ENCODE assay signal across 10 mouse cellular contexts in the genomic region with DNA sequence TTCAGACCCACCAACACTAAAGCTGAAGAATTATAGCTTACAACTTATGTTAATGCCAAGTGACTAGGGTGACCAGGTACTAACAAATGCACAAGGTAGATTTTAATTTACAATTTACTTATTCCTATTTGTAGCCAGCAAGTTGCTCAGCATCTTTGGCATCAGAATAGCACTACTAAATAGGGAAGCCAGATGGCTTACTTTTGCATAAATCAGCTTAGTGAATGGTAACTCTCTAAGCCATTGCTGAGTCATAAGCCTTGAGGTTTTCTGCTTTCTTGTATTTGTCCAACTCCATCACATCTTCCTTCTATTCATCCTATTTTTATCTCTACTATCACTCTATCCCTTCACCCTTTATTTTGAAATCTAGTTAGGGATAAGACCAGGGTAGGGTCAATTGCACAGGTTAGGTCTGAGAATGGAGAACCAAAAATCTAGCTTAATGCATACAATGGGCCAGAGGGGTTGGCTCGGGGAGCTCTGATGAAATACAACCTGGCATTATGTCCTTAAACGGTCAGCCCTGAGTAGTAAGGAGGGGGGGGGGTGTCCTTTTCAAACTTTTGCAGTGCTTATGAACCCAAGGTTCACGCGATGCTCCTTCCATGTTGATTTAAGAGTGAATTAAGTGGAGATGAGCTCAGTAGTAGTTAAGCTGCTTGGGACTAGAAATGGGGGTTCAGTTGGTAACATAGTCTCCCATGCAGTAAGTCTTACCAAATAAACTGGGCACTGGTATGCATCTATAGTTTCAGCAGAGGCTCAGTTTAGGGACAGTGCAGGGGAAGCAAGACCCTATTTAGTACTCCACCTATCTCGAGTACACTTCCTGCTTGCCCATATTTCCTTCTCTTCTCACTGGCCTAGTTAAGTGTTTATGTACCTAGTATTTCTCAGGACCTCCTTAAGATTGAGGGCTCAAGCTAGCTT. TPM values are rescaled to one million over a fixed set of nuclear protein-coding genes. Genes with fewer than 3 reads are reported as not detected.
DNase-seq lines count a peak whose midpoint lies in the region; ATAC-seq and TF ChIP-seq lines count a peak whose summit lies in the region.
"Had no signal": no experiment of that assay in that cellular context is flagged by ENCODE, and none has a peak within 500 bp of the region (broad histone marks: within the 10 kb centered on the region; RNA-seq: fewer than 3 reads in every experiment).

No protein-coding gene starts in this region.

- no peak overlapping the region for H3K4me2 ChIP-seq in forebrain, embryonic 11.5 days (ENCODE audit: low read depth, low read length, severe bottlenecking)
- H3K4me2 ChIP-seq in lung, postnatal 0 days (replicated peaks; ENCODE audit: low read depth, low read length), result no peak overlapping the region
- no peak overlapping the region for H3K4me2 ChIP-seq in intestine, embryonic 16.5 days (ENCODE audit: low read depth, low read length)
- H3K4me2 ChIP-seq in stomach, embryonic 15.5 days, result no peak overlapping the region

- H3K36me3 ChIP-seq in forebrain, embryonic 11.5 days (ENCODE audit: control insufficient read depth, insufficient read depth, low read length), result peaks cover 7% of the 10 kb centered on the region; the same call in 1 of the 2 replicates
- H3K36me3 ChIP-seq in forebrain, embryonic 10.5 days (replicated peaks), result peaks cover 97% of the 10 kb centered on the region
- peaks cover 24% of the 10 kb centered on the region; the same call in 1 of the 2 replicates for H3K36me3 ChIP-seq in lung, postnatal 0 days (ENCODE audit: insufficient read depth, low read length)
- H3K36me3 ChIP-seq in intestine, embryonic 16.5 days (ENCODE audit: control insufficient read depth, insufficient read depth, low read length), result peaks cover 7% of the 10 kb centered on the region; the same call in 1 of the 2 replicates
- peaks cover 62% of the 10 kb centered on the region for H3K36me3 ChIP-seq in stomach, embryonic 15.5 days

- no peak overlapping the region for H3K27ac ChIP-seq in forebrain, embryonic 11.5 days (ENCODE audit: low read depth, low read length)
- no peak overlapping the region for H3K27ac ChIP-seq in forebrain, embryonic 10.5 days
- no peak overlapping the region for H3K27ac ChIP-seq in lung, postnatal 0 days (ENCODE audit: low read length)
- no peak overlapping the region for H3K27ac ChIP-seq in intestine, embryonic 16.5 days (ENCODE audit: low read length)
- no peak overlapping the region for H3K27ac ChIP-seq in stomach, embryonic 15.5 days

- DNase-seq in forebrain, embryonic 11.5 days (ENCODE audit: low spot score), result no peak
- no peak for DNase-seq in forebrain, embryonic 10.5 days (ENCODE audit: extremely low spot score, low spot score)
- peak; percentile 5 for DNase-seq in lung, postnatal 0 days (ENCODE audit: low spot score)
- no peak for DNase-seq in lung, postnatal 36 days
- no peak for DNase-seq in layer of hippocampus, adult 8-10 months (ENCODE audit: low spot score in 2 of 2)
- no peak for DNase-seq in heart, postnatal 4 days
- DNase-seq: cerebellum, adult 9-10 months; heart, postnatal 10 days had no signal

- no peak for TF ChIP-seq CTCF in lung, postnatal 0 days (IDR thresholded peaks at IDR 0.05)

- H3K9ac ChIP-seq in forebrain, embryonic 11.5 days (ENCODE audit: low read length), result no peak overlapping the region
- H3K9ac ChIP-seq in lung, postnatal 0 days (replicated peaks; ENCODE audit: low read depth), result no peak overlapping the region
- H3K9ac ChIP-seq in intestine, embryonic 16.5 days (ENCODE audit: low read depth, low read length), result no peak overlapping the region
- no peak overlapping the region for H3K9ac ChIP-seq in stomach, embryonic 15.5 days

- no peak for TF ChIP-seq EP300 in lung, postnatal 0 days (IDR thresholded peaks at IDR 0.05)

- no peaks in the 10 kb centered on the region for H3K9me3 ChIP-seq in forebrain, embryonic 11.5 days (ENCODE audit: control insufficient read depth, low read length)
- no peaks in the 10 kb centered on the region for H3K9me3 ChIP-seq in forebrain, embryonic 10.5 days
- no peaks in the 10 kb centered on the region for H3K9me3 ChIP-seq in lung, postnatal 0 days (ENCODE audit: low read length)
- no peaks in the 10 kb centered on the region for H3K9me3 ChIP-seq in intestine, embryonic 16.5 days (ENCODE audit: control insufficient read depth, low read length)
- H3K9me3 ChIP-seq in stomach, embryonic 15.5 days, result no peaks in the 10 kb centered on the region

- no peak overlapping the region for H3K4me3 ChIP-seq in forebrain, embryonic 11.5 days (ENCODE audit: low read depth, low read length)
- no peak overlapping the region for H3K4me3 ChIP-seq in forebrain, embryonic 10.5 days
- no peak overlapping the region for H3K4me3 ChIP-seq in lung, postnatal 0 days (ENCODE audit: low read depth, low read length)
- no peak overlapping the region for H3K4me3 ChIP-seq in intestine, embryonic 16.5 days (ENCODE audit: low read length)
- no peak overlapping the region for H3K4me3 ChIP-seq in stomach, embryonic 15.5 days (replicated peaks)

- 40% methylated on average over 5 of the region's 5 CpGs for WGBS in forebrain, embryonic 11.5 days
- WGBS in forebrain, embryonic 10.5 days, result 37% methylated on average over 5 of the region's 5 CpGs
- WGBS in lung, postnatal 0 days, result 28% methylated on average over 5 of the region's 5 CpGs
- 47% methylated on average over 5 of the region's 5 CpGs for WGBS in intestine, embryonic 16.5 days
- WGBS in stomach, embryonic 15.5 days, result 42% methylated on average over 5 of the region's 5 CpGs

- no peaks in the 10 kb centered on the region for H3K27me3 ChIP-seq in forebrain, embryonic 11.5 days (ENCODE audit: control insufficient read depth, insufficient read depth, low read length)
- no peaks in the 10 kb centered on the region for H3K27me3 ChIP-seq in forebrain, embryonic 10.5 days (ENCODE audit: poor library complexity, severe bottlenecking)
- H3K27me3 ChIP-seq in lung, postnatal 0 days (replicated peaks; ENCODE audit: insufficient read depth, low read length), result no peaks in the 10 kb centered on the region
- H3K27me3 ChIP-seq in intestine, embryonic 16.5 days (replicated peaks; ENCODE audit: control insufficient read depth, insufficient read depth, low read length), result no peaks in the 10 kb centered on the region
- H3K27me3 ChIP-seq in stomach, embryonic 15.5 days (replicated peaks), result no peaks in the 10 kb centered on the region

- H3K4me1 ChIP-seq in forebrain, embryonic 11.5 days (replicated peaks; ENCODE audit: control insufficient read depth, insufficient read depth, low read length), result no peaks in the 10 kb centered on the region
- H3K4me1 ChIP-seq in forebrain, embryonic 10.5 days, result no peaks in the 10 kb centered on the region
- no peaks in the 10 kb centered on the region for H3K4me1 ChIP-seq in lung, postnatal 0 days (ENCODE audit: insufficient read depth, low read depth, low read length)
- no peaks in the 10 kb centered on the region for H3K4me1 ChIP-seq in intestine, embryonic 16.5 days (ENCODE audit: control insufficient read depth, insufficient read depth, low read length)
- no peaks in the 10 kb centered on the region for H3K4me1 ChIP-seq in stomach, embryonic 15.5 days

- peak; percentile 40; the same call in 1 of the 2 replicates for ATAC-seq in forebrain, embryonic 11.5 days (replicated peaks; ENCODE audit: low FRiP score)
- ATAC-seq in lung, postnatal 0 days, result 0 out of 2 replicates have a peak, but pooled peaks have one; percentile 5
- ATAC-seq in intestine, embryonic 16.5 days, result peak; percentile 27
- peak; percentile 25; the same call in 1 of the 2 replicates for ATAC-seq in stomach, embryonic 15.5 days (ENCODE audit: insufficient read depth, low FRiP score, low read depth)

RNA-seq across cellular contexts. Expression of gene Mat2a, which starts 8.1 kb away (rescaled TPM):
- polyA plus RNA-seq in forebrain, embryonic 11.5 days (2014; fragmentation: Nextera tagmentation; extraction: Ambion mirVana), result 504 and 506 TPM in 2 replicates
- polyA plus RNA-seq in forebrain, embryonic 10.5 days (2016; fragmentation: Nextera tagmentation; extraction: Ambion mirVana), result 490 and 511 TPM in 2 replicates
- 165 and 171 TPM in 2 replicates for polyA plus RNA-seq in lung, postnatal 0 days (2015; fragmentation: Nextera tagmentation; extraction: Ambion mirVana)
- 268 and 293 TPM in 2 replicates for polyA plus RNA-seq in intestine, embryonic 16.5 days (2015; fragmentation: Nextera tagmentation; extraction: Ambion mirVana)
- 284 and 306 TPM in 2 replicates for polyA plus RNA-seq in stomach, embryonic 15.5 days (2015; fragmentation: Nextera tagmentation; extraction: Ambion mirVana)
- 100 to 1,000 TPM; 176 to 184 (median 179) TPM for total RNA-seq in layer of hippocampus, adult 8-10 months (2022)
- 100 to 1,000 TPM; 239 to 255 TPM for total RNA-seq in heart, postnatal 4 days (2021)

RNA-seq across cellular contexts. Expression of gene Ggcx, which starts 17.1 kb away (rescaled TPM):
- 11.7 and 13.5 TPM in 2 replicates for polyA plus RNA-seq in forebrain, embryonic 11.5 days (2014; fragmentation: Nextera tagmentation; extraction: Ambion mirVana)
- 16.8 and 19.0 TPM in 2 replicates for polyA plus RNA-seq in forebrain, embryonic 10.5 days (2016; fragmentation: Nextera tagmentation; extraction: Ambion mirVana)
- 28.6 and 32.2 TPM in 2 replicates for polyA plus RNA-seq in lung, postnatal 0 days (2015; fragmentation: Nextera tagmentation; extraction: Ambion mirVana)
- polyA plus RNA-seq in intestine, embryonic 16.5 days (2015; fragmentation: Nextera tagmentation; extraction: Ambion mirVana), result 20.3 and 23.7 TPM in 2 replicates
- polyA plus RNA-seq in stomach, embryonic 15.5 days (2015; fragmentation: Nextera tagmentation; extraction: Ambion mirVana), result 30.4 and 39.5 TPM in 2 replicates
- 10 to 100 TPM; 24.5 to 33.3 (median 28.5) TPM for total RNA-seq in layer of hippocampus, adult 8-10 months (2022)
- total RNA-seq in heart, postnatal 4 days (2021), result 10 to 100 TPM; 26.8 to 28.2 TPM

RNA-seq across cellular contexts. Expression of gene Vamp8, which starts 40.8 kb away (rescaled TPM):
- 34.1 and 35.6 TPM in 2 replicates for polyA plus RNA-seq in forebrain, embryonic 11.5 days (2014; fragmentation: Nextera tagmentation; extraction: Ambion mirVana)
- polyA plus RNA-seq in forebrain, embryonic 10.5 days (2016; fragmentation: Nextera tagmentation; extraction: Ambion mirVana), result 35.9 and 40.5 TPM in 2 replicates
- polyA plus RNA-seq in lung, postnatal 0 days (2015; fragmentation: Nextera tagmentation; extraction: Ambion mirVana), result 608 and 656 TPM in 2 replicates
- 251 and 269 TPM in 2 replicates for polyA plus RNA-seq in intestine, embryonic 16.5 days (2015; fragmentation: Nextera tagmentation; extraction: Ambion mirVana)
- polyA plus RNA-seq in stomach, embryonic 15.5 days (2015; fragmentation: Nextera tagmentation; extraction: Ambion mirVana), result 215 and 219 TPM in 2 replicates
- total RNA-seq in layer of hippocampus, adult 8-10 months (2022), result 10 to 100 TPM; 12.5 to 33.9 (median 22.4) TPM
- total RNA-seq in heart, postnatal 4 days (2021), result 100 to 1,000 TPM; 105 to 121 TPM

RNA-seq across cellular contexts. Expression of gene Vamp5, which starts 51.0 kb away (rescaled TPM):
- polyA plus RNA-seq in forebrain, embryonic 11.5 days (2014; fragmentation: Nextera tagmentation; extraction: Ambion mirVana), result 8.1 and 11.9 TPM in 2 replicates
- polyA plus RNA-seq in forebrain, embryonic 10.5 days (2016; fragmentation: Nextera tagmentation; extraction: Ambion mirVana), result 12.6 and 13.0 TPM in 2 replicates
- 80.5 and 83.3 TPM in 2 replicates for polyA plus RNA-seq in lung, postnatal 0 days (2015; fragmentation: Nextera tagmentation; extraction: Ambion mirVana)
- polyA plus RNA-seq in intestine, embryonic 16.5 days (2015; fragmentation: Nextera tagmentation; extraction: Ambion mirVana), result 17.3 and 17.8 TPM in 2 replicates
- polyA plus RNA-seq in stomach, embryonic 15.5 days (2015; fragmentation: Nextera tagmentation; extraction: Ambion mirVana), result 23.9 and 26.8 TPM in 2 replicates
- 1 to 10 TPM; 3.8 to 8.8 (median 7.4) TPM for total RNA-seq in layer of hippocampus, adult 8-10 months (2022)
- total RNA-seq in heart, postnatal 4 days (2021), result 10 to 100 TPM; 33.4 to 36.0 TPM
